Mouse (Mus musculus) spleen, embryonic (tissue): ENCODE measurements at regions not wholly inside any gene's neighbourhood (a gene's known extent, or its start where the extent isn't known, plus 50 kb on each side); places are given as distances from the start of the nearest gene placed in this dataset.

Source experiments
- CTCF ChIA-PET: fragments of 350-600 bp; sonication (Branson Sonifier 250); formaldehyde crosslinking; loops from one replicate; lab custom pipeline; 2022; lab: Charles Lee

DNA sequence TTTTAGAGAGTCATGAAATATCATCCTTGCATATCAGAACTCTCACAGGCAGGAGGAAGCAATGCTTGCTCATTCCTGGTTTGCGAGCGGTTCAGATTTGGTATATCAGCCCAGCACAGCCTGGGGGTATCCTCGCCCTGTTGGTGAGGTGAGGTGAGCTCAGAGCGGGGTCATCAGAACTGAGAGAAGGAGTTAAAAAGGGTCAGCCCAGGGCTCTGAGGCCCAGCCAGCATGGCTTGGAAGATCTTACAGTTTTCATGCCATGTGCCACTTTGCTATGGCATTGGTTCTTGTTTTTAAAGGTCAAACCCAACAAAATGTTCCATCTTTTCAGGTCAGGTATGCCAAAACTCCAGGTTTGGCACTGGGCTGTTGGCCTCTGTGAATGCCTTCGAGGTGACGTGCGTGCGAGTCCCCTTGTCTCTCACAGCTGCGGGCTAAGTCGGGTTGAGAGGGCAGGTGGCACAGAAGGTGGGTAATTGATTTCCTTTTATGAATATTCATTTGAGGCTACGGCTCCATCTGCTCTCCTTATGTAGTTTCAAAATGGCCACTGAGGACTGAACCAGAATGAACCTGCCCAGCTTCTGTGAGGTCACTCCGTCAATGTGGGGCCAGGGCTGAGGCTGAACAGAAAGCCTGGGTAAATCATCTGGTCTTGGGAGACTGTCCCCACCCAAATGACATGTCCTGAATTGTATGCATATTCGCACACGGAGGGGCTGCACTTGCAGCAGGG, 86.3 kb downstream of the Hhipl2 start:
- CTCF ChIA-PET, result no interaction called here

DNA sequence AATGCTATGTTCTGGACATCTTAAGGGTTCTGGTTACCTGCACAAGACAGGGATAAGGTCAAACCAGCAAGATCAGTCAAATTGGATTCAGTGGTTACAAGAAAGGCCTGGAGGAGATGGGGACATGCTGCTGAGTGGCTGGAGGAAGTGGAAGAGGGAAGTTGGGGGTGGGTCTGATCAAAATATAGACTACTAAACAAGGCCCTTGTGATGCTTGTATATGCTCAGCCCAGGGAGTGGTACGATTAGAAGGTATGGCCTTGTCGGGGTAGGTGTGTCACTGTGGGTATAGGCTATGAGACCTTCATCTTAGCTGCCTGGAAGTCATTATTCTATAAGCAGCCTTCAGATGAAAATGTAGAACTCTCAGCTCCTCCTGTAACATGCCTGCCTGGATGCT, 89.9 kb downstream of the Hhipl2 start:
- CTCF ChIA-PET, result no interaction called here

- CTCF ChIA-PET, result no interaction called here
These were observed 92.7 kb downstream of the Hhipl2 start for GRCm38 (mm10) chr1:183510759-183511158.

DNA sequence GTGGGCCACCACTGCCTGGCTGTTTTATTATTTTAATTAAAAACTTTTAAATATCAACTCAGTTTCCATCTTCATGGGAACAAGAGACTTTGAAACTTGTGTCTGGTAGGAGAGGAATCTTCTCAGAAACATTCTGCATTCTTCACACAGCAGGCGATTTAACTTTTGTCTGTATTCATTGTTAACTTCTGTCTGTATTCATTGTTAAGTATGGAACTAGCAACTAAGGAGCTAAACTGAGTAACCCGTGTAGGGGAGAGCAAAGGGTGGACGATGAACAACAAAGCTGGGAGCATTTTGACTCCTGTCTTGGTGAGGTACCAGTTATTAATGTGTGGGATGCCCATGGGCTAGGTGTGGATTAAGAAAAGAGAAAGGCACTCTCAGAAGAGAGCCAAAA, 95.9 kb downstream of the Hhipl2 start:
- CTCF ChIA-PET, result no interaction called here

- CTCF ChIA-PET, result no interaction called here
These were observed 96.4 kb downstream of the Hhipl2 start for GRCm38 (mm10) chr1:183514281-183514983.

DNA sequence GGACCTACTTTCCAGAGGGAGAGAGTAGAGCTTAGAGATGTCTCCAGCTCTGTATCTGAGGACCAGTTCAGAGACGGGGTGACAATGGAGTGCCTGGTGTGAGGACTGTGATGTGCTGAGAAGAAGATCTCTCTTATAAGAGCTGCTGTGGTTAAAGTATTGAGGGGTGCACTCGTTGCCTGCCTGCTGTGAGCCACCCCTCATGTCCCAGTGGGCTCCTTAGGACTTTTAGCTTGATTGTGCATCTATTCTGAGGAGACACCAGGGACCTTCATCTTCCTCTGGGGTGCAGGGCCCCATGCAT, 96.9 kb downstream of the Hhipl2 start:
- CTCF ChIA-PET, result no interaction called here

DNA sequence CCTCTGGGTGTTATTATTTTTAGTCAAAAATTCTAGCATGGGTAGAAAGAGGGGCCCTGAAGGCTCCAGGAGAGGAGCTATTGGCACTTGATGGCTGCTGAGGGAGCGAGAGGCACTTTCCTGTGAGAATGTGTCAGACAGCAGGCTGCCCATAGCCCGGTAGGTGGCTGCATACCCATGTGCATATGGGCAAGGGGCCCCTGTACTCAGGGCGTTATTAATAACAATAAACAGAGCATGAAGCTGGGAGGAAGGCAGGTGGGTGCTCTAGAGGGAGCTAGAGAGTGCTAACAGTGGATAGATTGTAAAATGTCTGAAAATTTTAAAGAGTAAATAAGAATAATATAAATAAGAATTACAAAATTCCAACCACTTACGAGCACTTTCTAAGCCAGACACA, 98.2 kb downstream of the Hhipl2 start:
- CTCF ChIA-PET, result no interaction called here

DNA sequence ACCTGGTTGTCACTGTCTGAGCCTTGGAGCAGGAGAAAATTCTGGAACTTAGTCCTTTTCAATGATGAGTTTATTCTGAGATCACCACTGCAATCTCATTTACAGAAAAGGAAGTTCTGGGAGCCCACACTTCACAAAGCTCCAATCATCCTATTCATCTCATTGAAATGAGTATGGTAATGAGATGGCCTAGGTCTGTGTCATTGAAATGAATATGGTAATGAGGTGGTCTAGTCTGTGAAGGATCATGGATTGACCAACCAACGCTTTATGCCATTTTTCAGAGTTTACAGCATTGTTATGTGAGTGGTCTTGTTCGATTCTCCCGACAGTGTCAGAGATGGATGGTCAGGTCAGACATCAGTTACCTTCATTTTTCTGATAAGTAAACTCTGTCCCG, 99.2 kb downstream of the Hhipl2 start:
- CTCF ChIA-PET, result no interaction called here

DNA sequence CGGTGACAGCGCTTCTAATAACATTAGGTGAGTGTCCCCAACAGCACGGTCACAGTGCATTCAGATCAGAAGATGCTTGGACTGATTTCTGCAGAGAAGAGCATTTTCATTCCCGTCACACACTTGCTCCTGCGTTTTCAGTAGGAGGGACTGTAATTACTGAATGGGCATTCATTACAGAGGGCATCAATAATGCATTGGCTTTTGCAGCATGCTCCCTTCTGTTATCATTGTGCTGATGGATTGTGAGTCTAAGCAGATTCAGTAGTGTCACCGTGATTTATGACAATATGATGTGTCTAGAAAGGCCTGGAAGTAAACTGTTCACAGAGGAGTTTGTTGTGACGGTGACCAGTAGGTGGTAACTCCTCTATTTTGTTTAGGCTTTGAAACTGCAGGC, 103.6 kb downstream of the Hhipl2 start:
- CTCF ChIA-PET, result no interaction called here

DNA sequence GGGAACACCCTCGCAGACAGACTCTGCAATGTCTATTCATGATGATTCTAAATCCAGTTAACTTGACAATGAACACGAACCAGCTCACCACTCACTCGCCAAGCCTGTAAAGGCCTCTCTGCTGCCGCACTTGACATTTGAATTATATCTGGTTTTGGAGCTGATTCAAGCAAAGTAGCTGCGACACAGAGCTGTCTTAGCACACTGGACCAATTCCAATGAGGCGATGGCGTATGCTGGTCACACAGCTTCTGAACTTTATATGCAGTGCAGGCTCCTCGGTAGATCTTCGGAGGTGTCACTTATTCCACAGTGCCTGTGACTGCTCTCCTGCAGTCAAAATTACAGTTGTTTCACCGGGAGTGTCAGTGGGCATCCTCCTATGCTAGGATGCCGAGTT, 115.4 kb downstream of the Hhipl2 start:
- CTCF ChIA-PET, result no interaction called here

GRCm38 (mm10) chr1:183548752-183549387, 130.9 kb downstream of the Hhipl2 start:
- CTCF ChIA-PET, result no interaction called here

GRCm38 (mm10) chr1:183552617-183553016, 134.6 kb downstream of the Hhipl2 start:
- CTCF ChIA-PET, result no interaction called here

DNA sequence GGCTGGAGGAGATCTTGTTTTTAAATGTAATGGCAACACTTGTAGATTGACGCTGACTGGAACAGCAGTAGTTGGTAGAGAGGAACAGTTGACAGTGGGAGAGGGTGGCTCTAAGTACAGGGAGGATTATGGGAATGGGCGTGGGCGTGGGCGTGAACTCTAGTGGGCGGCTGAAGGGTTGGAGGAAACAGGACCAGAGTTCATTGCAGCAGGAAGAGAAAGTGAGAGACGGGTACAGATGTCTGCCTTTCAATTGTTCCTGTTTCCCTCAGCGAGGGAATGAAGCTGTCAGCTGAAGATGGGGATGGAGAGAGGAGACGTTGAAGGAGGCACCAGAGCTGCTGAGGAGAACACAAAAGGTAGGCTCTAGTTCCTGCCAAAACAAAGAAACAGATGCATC, 135.2 kb downstream of the Hhipl2 start:
- CTCF ChIA-PET, result no interaction called here

DNA sequence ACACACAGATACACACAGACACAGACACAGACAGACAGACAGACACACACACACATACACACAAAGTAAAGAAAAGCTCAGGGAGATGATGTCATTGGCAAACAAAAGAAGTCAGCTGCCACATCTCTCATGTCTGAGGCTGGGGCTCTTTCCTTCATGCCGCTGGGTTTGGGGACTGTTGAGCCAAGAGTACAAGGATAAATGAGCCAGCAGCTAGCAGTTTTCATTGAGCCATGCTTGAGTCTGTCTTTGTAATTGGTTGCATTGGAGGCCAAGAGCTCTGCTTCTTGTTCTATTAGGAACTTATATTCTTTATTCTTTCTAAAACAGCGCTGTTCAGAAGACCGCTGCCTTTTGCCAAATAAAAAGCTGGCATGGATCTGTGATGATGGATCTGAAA, 144.8 kb downstream of the Hhipl2 start:
- CTCF ChIA-PET, result no interaction called here

DNA sequence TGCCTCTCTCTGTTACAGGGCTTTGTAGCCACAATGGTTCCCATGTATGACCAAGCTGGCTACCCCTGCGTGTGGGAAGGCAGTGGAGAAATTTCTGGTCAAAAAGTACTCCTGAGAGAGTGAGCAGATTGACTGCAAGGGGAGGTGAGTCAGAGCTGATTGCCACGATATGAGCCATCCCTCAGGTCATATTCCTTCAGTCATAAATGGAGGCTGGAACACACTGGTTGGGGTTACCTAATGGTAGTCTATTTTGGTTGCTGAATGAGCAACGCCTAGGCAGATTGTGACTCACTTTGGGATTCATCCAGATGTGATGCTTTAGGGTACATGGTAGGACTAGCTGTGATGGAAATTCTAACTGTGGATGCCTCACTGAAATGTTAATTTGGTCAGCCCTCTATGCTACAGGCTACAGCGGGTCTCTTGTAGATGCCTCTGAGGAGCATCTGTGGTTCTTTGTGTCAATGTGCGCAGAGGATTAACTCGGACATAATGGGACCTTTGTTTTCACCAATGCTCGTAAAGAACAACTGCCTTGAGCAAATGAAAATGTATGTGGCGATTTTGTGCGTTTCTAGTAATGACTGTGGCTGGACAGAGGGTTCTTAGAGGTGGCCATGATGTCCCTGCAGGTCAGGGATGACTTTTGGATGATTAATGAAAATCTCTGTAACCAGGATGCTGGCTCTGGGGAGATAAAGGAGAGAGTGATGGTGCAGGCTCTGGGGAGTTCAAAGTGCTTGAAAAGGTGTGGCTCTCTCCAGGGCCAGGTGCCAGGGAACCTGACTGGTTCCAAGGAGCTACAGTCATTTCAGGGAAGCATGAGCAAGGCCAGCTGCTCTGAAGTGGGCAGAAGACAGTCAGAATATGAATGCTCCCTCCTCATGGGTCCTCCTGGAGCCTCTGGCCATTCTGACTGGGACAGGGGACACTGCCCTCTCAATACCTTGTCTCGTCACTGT, 155.9 kb downstream of the Hhipl2 start:
- CTCF ChIA-PET, result no interaction called here

- CTCF ChIA-PET, result no interaction called here
These were observed 166.8 kb downstream of the Hhipl2 start for GRCm38 (mm10) chr1:183584861-183585260.

- CTCF ChIA-PET, result no interaction called here
These were observed 168.4 kb downstream of the Hhipl2 start for GRCm38 (mm10) chr1:183586406-183586805.

DNA sequence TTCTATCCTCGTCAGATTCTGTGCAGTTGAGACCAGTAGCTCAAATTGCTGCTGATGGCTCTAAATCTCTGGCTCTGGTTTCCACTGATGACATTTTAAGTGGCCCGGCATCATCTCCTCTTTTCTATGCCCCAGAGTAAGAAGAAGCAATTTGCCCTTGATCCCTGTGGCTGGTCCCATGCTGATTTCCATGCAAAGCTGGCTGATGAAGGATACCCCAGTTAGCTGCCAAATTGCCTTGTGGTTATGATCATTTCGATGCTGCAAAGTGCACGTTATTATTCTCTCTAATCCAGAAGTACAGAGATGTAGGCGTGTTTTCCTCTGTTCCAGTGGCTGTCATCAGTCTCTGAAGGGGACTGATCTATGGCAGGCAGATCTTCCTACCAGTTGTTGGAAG, 177.3 kb downstream of the Hhipl2 start:
- CTCF ChIA-PET, result no interaction called here

DNA sequence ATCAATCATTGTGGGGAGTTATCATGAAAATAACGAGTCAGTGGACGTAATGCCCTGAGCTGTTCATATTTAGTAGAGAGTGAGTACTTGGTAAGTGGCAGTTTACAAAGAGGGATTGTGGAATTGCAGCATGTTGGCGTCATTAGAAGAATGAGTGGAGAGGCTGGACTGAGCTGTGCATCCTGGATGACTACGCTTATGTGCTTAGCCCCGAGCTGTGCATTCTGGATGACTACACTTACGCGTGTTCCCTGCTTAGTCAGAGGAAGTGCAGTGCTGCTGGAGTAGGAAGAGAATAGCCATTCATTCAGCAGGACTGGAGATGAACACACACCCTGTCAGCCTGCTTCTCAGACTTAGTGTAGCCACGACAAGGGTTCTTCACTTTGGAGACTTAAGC, 182.5 kb downstream of the Hhipl2 start:
- CTCF ChIA-PET, result no interaction called here

DNA sequence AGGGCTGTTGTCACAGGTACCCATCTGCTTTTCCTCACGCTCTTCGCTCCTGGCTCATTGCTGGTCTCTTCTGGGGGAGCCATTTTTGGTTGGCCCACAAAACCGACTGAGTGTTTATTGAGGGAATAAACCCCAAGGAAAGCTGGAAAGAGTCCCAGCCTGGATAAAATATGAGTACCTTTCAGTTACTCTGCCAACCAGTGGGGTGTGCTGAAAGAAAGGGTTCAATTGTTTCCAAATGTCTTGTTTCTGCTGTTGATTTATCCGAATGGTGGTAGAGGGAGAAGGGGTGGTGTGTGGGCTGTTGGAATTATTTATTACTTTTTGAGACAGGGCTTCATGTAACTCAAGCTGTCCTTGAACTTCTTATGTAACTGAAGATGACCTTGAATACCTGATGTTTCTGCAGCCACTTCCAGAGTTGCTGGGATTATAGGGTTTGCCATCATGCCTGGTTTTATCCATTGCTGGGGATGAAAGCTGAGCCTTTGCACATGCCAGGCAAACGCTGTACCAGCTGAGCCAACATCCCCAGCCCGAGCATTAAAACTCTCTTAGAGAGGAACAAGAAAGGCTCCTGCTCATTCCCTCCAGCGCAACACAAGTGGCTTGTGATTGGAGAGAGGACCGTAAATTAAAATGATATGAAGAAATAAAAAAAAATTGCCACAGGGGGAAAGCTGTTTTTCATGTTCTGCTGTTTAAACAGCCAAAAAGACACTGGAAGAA, 194.1 kb downstream of the Hhipl2 start:
- CTCF ChIA-PET, result no interaction called here

DNA sequence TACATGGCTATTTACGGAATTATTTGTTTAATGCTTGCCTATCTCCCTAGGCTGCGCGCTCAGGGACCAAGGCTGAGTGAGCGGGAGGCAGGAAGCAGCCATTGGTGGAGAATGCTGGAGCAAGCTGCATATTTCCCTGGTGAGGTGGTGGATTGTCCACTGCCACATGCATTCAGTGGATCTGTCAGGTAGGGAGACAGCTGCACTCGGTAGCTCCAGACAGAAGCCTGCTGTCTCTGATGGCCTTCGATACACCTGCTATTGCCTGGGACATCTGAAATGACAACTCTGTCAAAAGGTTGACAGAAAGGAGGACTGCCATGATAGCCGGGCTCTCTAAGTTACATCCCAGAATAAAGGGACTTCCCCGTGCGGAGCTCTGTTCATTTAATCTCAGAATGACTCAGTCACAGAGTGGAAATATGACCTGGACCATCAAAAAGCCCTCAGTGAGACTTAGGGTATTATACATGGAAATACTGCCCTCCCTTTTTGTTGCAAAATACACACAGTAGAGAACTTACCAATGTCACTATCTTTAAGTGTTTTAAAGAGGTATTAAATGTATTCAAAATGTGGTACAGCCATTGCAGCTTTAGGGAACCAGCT, 201.5 kb downstream of the Hhipl2 start:
- CTCF ChIA-PET, result no interaction called here
